Mouse (Mus musculus) kidney, adult 10 weeks (tissue): Measurements from ENCODE around the gene Coq6. TPM values are rescaled to one million over a fixed set of nuclear protein-coding genes. Genes with fewer than 3 reads are reported as not detected.

Source experiments
- polyA plus RNA-seq: library from polyadenylated mRNA; stranded (reverse); fragments of 350-450 nt; fragmentation: Illumina TruSeq; extraction: RNeasy Lipid Tissue Mini Kit (QIAGEN cat#74804); gene quantifications from one replicate; pipeline ENCODE4 v1.2.3, GENCODE M21; 2014; ENCODE audit warnings: low read depth, low replicate concordance

The Coq6 gene
- polyA plus RNA-seq: 1.2 TPM

GRCm38 (mm10) chr12:84361555-84362489 is at the start of gene Coq6, which contains the start of gene Fam161b:
Gene Coq6, plus strand, starts transcription at chr12:84361657.
Gene Fam161b, minus strand, starts transcription at chr12:84361833.

GRCm38 (mm10) chr12:84316721-84317621 is 44.5 kb upstream of the Coq6 start, which contains the start of gene Zfp410:
Gene Zfp410, plus strand, starts transcription at chr12:84316852.

GRCm38 (mm10) chr12:84408819-84409507 is 47.5 kb downstream of the Coq6 start, which contains the start of the genes Entpd5 and Bbof1:
Gene Entpd5, minus strand, starts transcription at chr12:84409029.
Gene Bbof1, plus strand, starts transcription at chr12:84409071.

GRCm38 (mm10) chr12:84416834-84417604 is 55.6 kb downstream of the Coq6 start, which contains the start of gene Rnf113a2:
Gene Rnf113a2, plus strand, starts transcription at chr12:84417196.

Other genes with a start within 250 kb of the Coq6 start
- 10.8 TPM for gene Dnal1, start 247.3 kb upstream of the Coq6 start, polyA plus RNA-seq
- not detected for gene Pnma1, start 213.2 kb upstream of the Coq6 start, polyA plus RNA-seq
- gene Elmsan1, start 142.8 kb upstream of the Coq6 start, polyA plus RNA-seq: 4.6 TPM
- 199 TPM for gene Ptgr2, start 76.4 kb upstream of the Coq6 start, polyA plus RNA-seq
- gene Zfp410, start 44.8 kb upstream of the Coq6 start, polyA plus RNA-seq: 21.9 TPM
- 3.6 TPM for gene Fam161b, start 176 bp downstream of the Coq6 start, polyA plus RNA-seq
- gene Entpd5, start 47.4 kb downstream of the Coq6 start, polyA plus RNA-seq: 313 TPM
- gene Bbof1, start 47.4 kb downstream of the Coq6 start, polyA plus RNA-seq: 19.5 TPM
- gene Rnf113a2, start 55.5 kb downstream of the Coq6 start, polyA plus RNA-seq: 10.9 TPM
- gene Aldh6a1, start 89.3 kb downstream of the Coq6 start, polyA plus RNA-seq: 1,492 TPM
- gene Lin52, start 89.8 kb downstream of the Coq6 start, polyA plus RNA-seq: 35.7 TPM
- gene Vsx2, start 208.1 kb downstream of the Coq6 start, polyA plus RNA-seq: not detected